Mouse (Mus musculus): ENCODE measurements around the gene Gm5788.
"Not testable (repeated sequence)": the region's sequence is repeated elsewhere in the genome, so short reads cannot be mapped to it uniquely, and the experiment has no call there.

Gm5788 gene

DNA sequence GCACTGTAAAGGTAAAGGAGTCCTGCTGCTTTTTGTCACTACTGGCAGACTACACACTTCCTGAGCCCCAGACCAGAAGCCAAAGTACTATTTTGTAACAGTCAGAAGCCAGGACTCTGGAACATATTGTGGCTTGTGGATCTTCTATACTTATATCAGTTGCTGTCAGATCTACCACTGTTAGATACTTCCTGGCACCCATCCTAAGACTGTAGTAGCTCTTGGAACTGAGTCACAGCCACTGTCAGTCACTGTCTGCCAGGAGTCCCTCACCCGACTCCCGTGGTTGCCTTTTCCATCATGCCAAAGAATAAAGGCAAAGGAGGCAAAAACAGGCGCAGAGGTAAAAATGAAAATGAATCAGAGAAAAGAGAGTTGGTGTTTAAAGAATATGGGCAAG is at the start of gene Gm5788:
Gene Gm5788, plus strand, starts transcription at position 301 of the 400 bp plus-strand sequence.
- TF ChIP-seq GATA4 (IDR thresholded peaks at IDR 0.05; ENCODE audit: insufficient replicate concordance, low read length), result not testable (repeated sequence)

GRCm38 (mm10) chr12:87449456-87449855 is 45.1 kb upstream of the Gm5788 start:
- TF ChIP-seq GATA4 (IDR thresholded peaks at IDR 0.05; ENCODE audit: insufficient replicate concordance, low read length), result no peak

DNA sequence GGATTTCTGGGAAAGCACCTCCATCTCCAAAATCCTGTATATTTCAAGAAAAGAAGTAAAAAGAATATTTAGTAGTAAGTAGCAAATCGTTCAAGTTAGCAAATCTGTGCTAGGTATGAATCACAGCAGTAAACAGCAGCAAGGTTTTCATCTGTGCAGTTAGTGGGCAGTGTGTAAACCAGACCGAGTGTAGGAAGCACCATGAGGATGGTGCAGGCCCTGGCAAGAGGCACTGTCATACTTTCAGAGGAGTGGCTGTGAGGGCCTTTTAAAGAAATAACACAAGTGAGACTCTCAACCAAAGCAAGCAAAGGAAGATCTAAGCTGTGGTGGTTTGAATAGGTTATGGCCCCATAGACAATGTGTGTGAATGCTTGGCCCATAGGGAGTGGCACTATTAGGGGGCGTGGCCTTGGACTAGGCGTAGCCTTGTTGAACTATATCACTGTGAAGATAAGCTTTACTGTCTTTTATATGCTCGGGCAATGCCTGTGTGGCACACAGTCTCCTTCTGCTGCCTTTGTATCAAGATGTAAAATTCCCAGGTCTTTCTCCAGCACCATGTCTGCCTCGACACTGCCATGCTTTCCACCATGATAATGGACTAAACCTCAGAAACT is 29.7 kb upstream of the Gm5788 start:
- no peak for TF ChIP-seq GATA4 (IDR thresholded peaks at IDR 0.05; ENCODE audit: insufficient replicate concordance, low read length)

- no peak for TF ChIP-seq GATA4 (IDR thresholded peaks at IDR 0.05; ENCODE audit: insufficient replicate concordance, low read length)
Observed at GRCm38 (mm10) chr12:87470263-87471136, 24.0 kb upstream of the Gm5788 start.

- TF ChIP-seq GATA4 (IDR thresholded peaks at IDR 0.05; ENCODE audit: insufficient replicate concordance, low read length), result no peak
Observed at GRCm38 (mm10) chr12:87471421-87471963, 23.0 kb upstream of the Gm5788 start.

- TF ChIP-seq GATA4 (IDR thresholded peaks at IDR 0.05; ENCODE audit: insufficient replicate concordance, low read length), result 0 out of 2 replicates have a peak, but pooled peaks have one; percentile 19
Observed at GRCm38 (mm10) chr12:87471964-87472786, 22.3 kb upstream of the Gm5788 start, which contains the start of gene Snw1. TSS of gene Snw1 (minus strand) at chr12:87472274.

- TF ChIP-seq GATA4 (IDR thresholded peaks at IDR 0.05; ENCODE audit: insufficient replicate concordance, low read length), result no peak
Observed at GRCm38 (mm10) chr12:87474756-87475155, 19.8 kb upstream of the Gm5788 start.

DNA sequence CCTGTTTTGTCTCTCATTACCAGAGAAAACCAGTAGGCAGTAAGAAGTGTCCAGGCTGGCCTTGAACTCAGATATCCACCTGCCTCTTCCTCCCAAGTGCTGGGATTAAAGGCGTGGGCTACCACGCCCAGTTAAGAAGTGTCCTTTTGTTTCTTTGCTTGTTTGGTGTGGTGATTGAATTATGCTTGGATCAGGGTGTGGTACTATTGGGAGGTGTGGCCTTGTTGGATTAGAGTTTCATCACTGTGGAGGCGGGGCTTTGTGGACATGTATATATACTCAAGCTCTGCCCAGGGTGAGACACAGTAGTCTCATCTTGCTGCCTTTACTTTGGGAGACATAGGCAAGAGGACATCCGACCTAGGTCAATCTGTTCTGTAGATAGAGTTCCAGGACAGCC is 19.5 kb downstream of the Gm5788 start, which contains the start of gene Gm8300:
Gene Gm8300, plus strand, starts transcription at position 301 of the 400 bp plus-strand sequence.
- TF ChIP-seq GATA4 (IDR thresholded peaks at IDR 0.05; ENCODE audit: insufficient replicate concordance, low read length), result not testable (repeated sequence)

DNA sequence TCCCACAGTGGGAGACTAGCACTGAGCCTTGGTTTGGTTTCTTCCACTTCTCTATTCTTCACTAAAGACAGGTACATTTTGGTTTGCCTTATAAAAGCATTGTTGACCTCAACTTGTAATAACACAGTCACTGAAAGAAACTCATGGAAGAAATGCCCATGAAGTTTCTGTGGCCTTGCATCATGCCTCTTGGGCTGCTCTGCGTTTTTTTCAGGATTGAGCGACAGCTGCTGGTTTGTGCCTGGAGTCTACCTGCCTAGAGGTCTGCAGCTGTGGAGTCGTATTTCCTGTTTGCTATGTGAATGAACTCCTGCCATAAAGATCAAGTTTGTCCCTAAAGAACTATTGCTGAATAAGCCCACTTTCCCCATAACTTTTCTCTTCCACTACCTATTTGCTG is 49.4 kb downstream of the Gm5788 start:
- no peak for TF ChIP-seq GATA4 (IDR thresholded peaks at IDR 0.05; ENCODE audit: insufficient replicate concordance, low read length)
